Mouse (Mus musculus): ENCODE measurements around the gene Lhfpl2. TPM values are rescaled to one million over a fixed set of nuclear protein-coding genes. Genes with fewer than 3 reads are reported as not detected.

Gene Lhfpl2
- total RNA-seq, 2 experiments from 2014 or later = 30.3 to 30.4 TPM

DNA sequence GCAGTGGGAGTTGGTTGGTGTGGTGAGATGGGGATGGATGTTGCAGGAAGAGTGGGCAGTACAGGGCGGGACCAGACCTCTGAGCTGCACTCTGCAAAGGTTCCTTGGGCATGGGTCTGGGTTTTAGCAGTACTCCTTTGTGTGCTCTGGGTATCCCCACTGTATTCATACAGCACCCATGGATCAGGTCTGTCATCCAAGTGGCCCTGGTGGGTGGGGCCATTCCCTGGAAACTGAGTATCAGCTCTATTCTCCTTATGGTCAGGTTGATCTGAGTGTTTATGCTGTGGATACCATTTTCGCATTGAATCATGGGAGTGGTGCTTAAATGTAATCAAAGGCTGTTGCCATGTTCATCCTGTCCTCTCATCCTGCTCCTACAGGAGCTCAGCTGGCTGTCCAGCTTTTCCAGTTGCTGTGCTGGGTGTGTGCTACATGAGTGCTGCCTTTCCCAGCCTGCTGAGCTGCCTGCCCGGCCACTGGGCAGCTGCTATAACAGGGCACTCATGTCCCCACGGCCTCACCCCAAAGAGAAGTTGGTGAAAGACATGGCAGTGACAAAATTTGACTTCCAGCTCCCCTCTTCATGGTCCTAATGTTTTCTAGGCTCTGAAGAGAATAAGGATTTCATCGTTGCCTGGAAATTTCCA, 9.2 kb downstream of the Lhfpl2 start:
- DNase-seq = no peak

DNA sequence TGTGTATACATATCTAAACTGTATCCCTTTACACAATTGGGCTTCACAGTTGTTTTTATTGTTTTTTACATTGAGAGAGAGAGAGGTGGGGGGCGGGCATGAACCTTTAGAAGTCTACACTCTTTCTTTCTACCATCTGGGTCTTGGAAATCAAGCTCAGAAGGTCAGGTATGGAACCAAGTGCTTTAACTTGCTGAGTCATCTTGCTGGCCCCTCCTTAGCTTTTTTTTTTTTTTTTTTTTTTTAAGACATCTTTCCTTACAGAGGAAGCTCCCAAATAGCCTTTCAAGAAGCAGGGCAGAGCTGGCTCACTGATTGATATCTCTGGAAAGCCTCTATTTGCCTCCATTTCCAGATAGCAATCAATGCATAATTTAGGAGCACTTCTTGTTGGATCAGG, 10.7 kb downstream of the Lhfpl2 start:
- no peak for DNase-seq

- DNase-seq = no peak
Observed at GRCm38 (mm10) chr13:94069421-94070307, 12.1 kb downstream of the Lhfpl2 start.

- DNase-seq = no peak
Observed at GRCm38 (mm10) chr13:94070308-94070619, 12.7 kb downstream of the Lhfpl2 start.

DNA sequence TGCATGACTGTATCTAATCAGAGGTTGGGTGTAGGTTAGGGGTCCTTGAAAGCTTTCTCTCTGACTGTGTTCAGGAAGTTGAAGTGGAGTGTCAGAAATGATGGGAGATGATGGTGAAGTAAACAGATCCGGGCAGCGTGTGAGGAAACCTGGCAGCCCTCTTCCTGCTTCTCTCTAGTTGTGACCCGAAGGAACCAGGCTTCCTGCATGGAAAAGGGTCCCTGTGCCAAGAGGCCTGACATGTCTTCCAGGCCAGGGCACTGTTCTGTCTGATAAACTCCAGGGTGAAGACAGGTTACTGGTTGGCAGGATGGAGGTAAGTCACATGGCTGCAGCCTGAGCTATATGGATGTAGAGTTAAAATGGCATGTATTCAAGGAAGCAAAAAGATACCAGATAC, 13.3 kb downstream of the Lhfpl2 start:
- no peak for DNase-seq

DNA sequence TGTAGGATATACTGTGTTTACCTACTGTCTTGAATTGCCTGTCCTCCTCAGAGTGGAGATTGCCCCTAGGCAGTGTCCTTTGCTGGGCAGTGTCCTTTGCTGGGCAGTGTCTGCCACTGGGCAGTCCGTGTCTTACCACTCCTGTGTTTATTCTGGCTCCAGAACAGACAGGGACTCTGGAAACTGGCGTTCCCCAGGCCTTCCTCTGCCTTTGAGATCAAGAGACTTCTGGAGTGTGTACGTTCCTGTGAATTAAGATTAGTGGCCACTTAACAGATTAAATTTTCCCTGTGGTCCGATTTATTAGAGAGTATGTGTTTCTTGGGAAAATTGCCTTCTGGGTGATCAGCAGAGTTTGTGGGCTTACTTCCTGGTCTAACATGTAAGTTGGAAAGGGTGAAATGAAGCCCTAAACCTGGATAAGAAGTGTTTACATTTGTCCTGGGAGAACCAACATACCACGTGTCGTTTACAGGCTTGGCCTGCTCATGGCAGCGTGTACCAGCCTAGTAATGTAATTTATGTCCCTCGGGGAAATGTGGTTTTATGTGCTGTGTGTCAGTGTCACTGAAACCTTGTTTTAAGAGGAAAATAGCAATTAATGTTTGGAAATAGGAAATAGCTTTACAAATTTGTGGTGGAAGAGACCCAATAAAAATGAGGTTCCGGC, 15.6 kb downstream of the Lhfpl2 start:
- DNase-seq = no peak

DNA sequence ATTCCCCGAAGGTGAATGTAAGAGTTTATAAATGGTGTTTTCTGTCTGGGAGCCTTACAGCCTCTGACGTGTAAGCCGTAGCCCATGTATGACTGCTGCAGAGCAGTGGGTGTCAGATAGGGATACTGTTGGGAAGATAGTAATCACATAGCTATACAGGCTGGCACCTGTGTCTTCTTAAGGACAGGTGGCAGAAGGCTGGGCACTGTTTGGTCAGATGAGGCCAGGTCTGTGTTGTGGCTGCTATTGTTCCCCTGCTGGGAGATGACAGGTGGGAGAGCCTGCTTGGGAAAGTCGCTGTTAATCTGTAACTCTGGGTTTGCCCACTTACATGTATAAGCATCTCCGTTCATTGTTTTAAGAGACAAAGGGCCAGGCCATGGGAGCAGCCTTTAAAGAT, 16.1 kb downstream of the Lhfpl2 start:
- DNase-seq = no peak

GRCm38 (mm10) chr13:94075181-94075580, 17.6 kb downstream of the Lhfpl2 start:
- DNase-seq = no peak

GRCm38 (mm10) chr13:94077136-94078018, 19.8 kb downstream of the Lhfpl2 start:
- DNase-seq = no peak

DNA sequence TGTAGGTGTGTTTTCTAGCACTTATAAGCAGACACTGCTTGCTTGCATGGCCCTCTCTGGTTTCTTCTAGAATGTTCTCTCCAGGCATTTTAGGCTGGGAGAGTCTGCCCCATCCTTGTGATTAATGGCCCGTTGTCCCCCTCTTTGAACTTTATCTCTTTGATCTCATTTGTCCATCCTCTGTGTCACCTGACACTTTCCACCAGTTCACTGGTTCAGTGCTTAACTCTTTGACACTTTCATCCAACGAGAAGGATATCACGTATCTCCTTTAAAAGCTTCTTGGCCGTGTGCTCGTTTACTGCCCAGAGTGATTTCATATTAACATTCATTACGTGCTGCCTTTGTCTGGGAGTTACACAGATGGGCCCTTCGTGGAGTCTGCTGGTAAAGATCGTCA, 25.6 kb downstream of the Lhfpl2 start:
- no peak for DNase-seq

GRCm38 (mm10) chr13:94084220-94085126, 26.9 kb downstream of the Lhfpl2 start:
- DNase-seq = no peak

GRCm38 (mm10) chr13:94086090-94086808, 28.7 kb downstream of the Lhfpl2 start:
- no peak for DNase-seq

DNA sequence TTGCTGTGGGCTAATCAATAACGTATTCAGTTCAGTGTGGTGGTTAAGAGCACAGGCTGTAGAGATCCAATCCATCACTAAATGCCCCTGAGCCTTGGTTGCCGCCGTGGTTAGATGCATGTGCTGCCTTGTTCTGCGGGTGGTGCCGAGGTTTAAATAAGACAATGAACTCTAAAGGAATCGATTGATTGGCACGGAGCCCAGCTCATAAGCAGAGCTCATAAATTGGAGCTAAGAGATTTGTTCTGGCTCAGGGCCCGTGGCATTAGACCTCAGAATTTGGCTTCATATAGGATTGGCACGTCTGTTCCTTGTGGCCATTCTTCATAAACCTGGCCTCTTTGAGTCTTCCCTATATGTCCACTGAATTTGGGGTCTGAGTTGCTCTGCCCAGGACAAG, 29.5 kb downstream of the Lhfpl2 start:
- DNase-seq = no peak

DNA sequence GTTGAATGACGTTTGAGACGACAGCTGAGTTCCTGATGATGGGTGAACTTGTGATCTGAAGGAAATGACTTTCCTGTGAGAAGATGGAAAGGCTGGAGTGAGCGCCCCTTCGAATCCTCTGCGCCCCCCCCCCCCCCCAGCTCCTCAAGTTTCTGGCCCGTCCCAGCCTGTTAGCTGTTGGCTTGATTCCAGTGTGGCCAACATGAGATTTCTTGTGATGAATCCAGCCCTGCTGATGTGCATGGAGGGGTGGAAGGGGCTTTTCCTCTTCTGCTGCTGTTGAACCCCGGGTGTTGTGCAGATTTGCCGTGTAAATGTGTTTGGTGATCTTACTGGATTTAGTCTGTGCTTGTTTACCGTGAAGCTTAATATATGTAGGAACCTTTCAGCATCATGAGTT, 31.2 kb downstream of the Lhfpl2 start:
- DNase-seq = no peak

- DNase-seq = no peak
Observed at GRCm38 (mm10) chr13:94089286-94089685, 31.7 kb downstream of the Lhfpl2 start.

GRCm38 (mm10) chr13:94091366-94091765, 33.8 kb downstream of the Lhfpl2 start:
- no peak for DNase-seq

- no peak for DNase-seq
Observed at GRCm38 (mm10) chr13:94094176-94094575, 36.6 kb downstream of the Lhfpl2 start.

DNA sequence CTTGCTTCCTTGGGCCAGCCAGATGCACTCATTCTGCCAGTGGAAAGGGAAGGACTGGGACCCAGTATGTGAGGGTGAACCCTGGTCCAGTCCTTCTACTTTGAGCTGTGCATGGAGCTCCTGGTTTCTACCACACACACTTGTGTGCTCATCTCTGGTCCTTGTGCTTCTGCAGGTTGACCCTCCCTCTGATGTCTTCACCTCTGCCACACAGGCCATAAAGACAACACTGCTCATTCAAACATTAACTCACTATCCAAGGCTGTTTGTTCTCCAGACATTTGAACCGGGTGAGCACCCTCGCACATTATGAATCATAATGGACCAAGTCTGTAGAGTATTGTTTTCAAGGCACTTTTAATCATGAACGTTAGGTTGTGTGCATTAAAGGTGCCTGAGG, 37.0 kb downstream of the Lhfpl2 start:
- no peak for DNase-seq

DNA sequence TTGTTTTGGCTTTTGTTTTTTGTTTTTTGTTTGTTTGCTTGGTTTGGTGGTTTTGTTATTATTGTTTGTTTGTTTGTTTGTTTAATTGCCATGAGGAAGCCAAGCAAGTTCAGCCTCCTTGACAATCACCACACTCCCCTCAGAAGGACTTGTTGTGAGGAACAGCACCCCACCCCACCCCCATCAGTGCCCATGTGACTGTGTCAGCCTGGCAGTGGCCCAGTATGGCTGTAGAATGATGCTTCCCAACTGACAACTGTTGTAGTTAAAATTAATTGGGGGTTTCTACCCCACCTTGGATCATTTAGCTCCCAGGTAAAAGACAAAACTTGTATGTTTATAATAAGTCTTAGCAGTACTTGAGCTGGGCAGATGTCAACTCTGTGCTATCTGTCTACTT, 37.6 kb downstream of the Lhfpl2 start:
- no peak for DNase-seq

GRCm38 (mm10) chr13:94097667-94098066, 40.1 kb downstream of the Lhfpl2 start:
- no peak for DNase-seq
